Comparison of ENCODE assay signal across 21 mouse cellular contexts in the genomic region with DNA sequence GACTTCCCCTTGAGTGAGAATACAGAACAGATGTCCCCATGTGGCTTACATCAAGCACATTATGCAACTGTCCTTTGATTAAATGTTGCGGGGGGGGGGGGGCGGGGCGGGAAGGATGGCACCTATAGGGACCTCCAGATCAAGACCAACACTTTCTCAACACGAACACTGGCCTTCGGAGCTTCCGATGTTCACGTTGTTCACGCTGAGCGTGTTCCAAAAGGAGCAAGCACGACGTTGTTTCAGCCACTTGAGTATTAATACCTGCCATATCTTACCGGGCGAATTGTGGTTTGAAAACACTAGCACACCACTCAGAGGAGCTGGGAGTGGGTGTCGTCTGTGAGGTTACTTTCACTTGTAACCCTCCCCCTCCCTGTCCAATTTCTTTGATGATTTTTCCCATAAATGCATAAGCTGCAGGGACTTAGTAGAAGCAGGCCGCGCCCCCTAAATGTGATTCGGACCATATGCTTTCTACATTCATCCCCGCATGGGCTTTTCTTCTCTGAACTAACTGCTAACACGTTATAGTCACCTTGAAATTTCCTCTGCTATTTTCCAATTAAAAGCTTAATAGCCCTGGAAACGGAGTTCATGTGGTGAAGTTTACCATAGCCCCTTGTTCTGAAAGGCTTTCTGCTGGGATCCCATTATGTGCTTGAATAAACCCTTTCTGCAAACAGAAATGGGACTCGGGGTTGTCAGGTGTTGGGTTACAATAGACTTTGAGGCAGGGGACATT. TPM values are rescaled to one million over a fixed set of nuclear protein-coding genes. Genes with fewer than 3 reads are reported as not detected.
A peak's percentile ranks its signal among the peaks of the same experiment; 100 is the strongest.
DNase-seq lines count a peak whose midpoint lies in the region; ATAC-seq and TF ChIP-seq lines count a peak whose summit lies in the region.
"Had no signal": no experiment of that assay in that cellular context is flagged by ENCODE, and none has a peak within 500 bp of the region (broad histone marks: within the 10 kb centered on the region; RNA-seq: fewer than 3 reads in every experiment).

No protein-coding gene starts in this region.

- no peak for TF ChIP-seq CTCF in cerebellum, adult 2 months (IDR thresholded peaks at IDR 0.05; ENCODE audit: borderline replicate concordance, insufficient read depth, low read depth, low read length)

- H3K27ac ChIP-seq in hindbrain, embryonic 10.5 days: no peak overlapping the region
- no peak overlapping the region for H3K27ac ChIP-seq in hindbrain, embryonic 14.5 days
- H3K27ac ChIP-seq in neural tube, embryonic 15.5 days (replicated peaks): no peak overlapping the region
- no peak overlapping the region for H3K27ac ChIP-seq in forebrain, embryonic 15.5 days (replicated peaks)
- H3K27ac ChIP-seq in cerebellum, adult 2 months (ENCODE audit: insufficient read depth, low read length): no peak overlapping the region
- H3K27ac ChIP-seq: heart, adult 2 months; kidney, postnatal 0 days; limb, embryonic 13.5 days; neural tube, embryonic 13.5 days had no signal

- peaks cover 100% of the 10 kb centered on the region for H3K27me3 ChIP-seq in hindbrain, embryonic 10.5 days (ENCODE audit: insufficient read depth, poor library complexity, severe bottlenecking)
- H3K27me3 ChIP-seq in hindbrain, embryonic 14.5 days (ENCODE audit: control insufficient read depth, insufficient read depth, low read length): peaks cover 100% of the 10 kb centered on the region
- peaks cover 85% of the 10 kb centered on the region for H3K27me3 ChIP-seq in neural tube, embryonic 15.5 days (replicated peaks)
- peaks cover 62% of the 10 kb centered on the region for H3K27me3 ChIP-seq in forebrain, embryonic 15.5 days
- peaks cover 31% of the 10 kb centered on the region; the same call in 1 of the 2 replicates for H3K27me3 ChIP-seq in cerebellum, adult 2 months (ENCODE audit: control insufficient read depth, insufficient read depth, low read length)
- H3K27me3 ChIP-seq: CH12.LX had no signal

- H3K9ac ChIP-seq in hindbrain, embryonic 14.5 days: no peak overlapping the region
- H3K9ac ChIP-seq in neural tube, embryonic 15.5 days (replicated peaks): no peak overlapping the region
- no peak overlapping the region for H3K9ac ChIP-seq in forebrain, embryonic 15.5 days (replicated peaks)
- H3K9ac ChIP-seq: limb, embryonic 13.5 days; liver, postnatal 0 days; neural tube, embryonic 13.5 days had no signal

- no peak overlapping the region for H3K4me3 ChIP-seq in hindbrain, embryonic 10.5 days
- no peak overlapping the region for H3K4me3 ChIP-seq in hindbrain, embryonic 14.5 days (replicated peaks; ENCODE audit: low read length)
- no peak overlapping the region for H3K4me3 ChIP-seq in neural tube, embryonic 15.5 days (replicated peaks)
- no peak overlapping the region for H3K4me3 ChIP-seq in forebrain, embryonic 15.5 days
- H3K4me3 ChIP-seq in cerebellum, adult 2 months (replicated peaks; ENCODE audit: insufficient read depth, low read depth, low read length): no peak overlapping the region
- H3K4me3 ChIP-seq: heart, adult 2 months; limb, embryonic 13.5 days; neural tube, embryonic 13.5 days had no signal

- H3K9me3 ChIP-seq in hindbrain, embryonic 10.5 days: no peaks in the 10 kb centered on the region
- no peaks in the 10 kb centered on the region for H3K9me3 ChIP-seq in hindbrain, embryonic 14.5 days (ENCODE audit: control insufficient read depth, low read length)
- H3K9me3 ChIP-seq in neural tube, embryonic 15.5 days (replicated peaks): no peaks in the 10 kb centered on the region
- no peaks in the 10 kb centered on the region for H3K9me3 ChIP-seq in forebrain, embryonic 15.5 days
- H3K9me3 ChIP-seq: limb, embryonic 13.5 days; neural tube, embryonic 13.5 days had no signal

- WGBS in hindbrain, embryonic 10.5 days: under 1% methylated on average over 21 of the region's 21 CpGs
- under 1% methylated on average over 21 of the region's 21 CpGs for WGBS in hindbrain, embryonic 14.5 days
- 2% methylated on average over 21 of the region's 21 CpGs for WGBS in neural tube, embryonic 15.5 days
- WGBS in forebrain, embryonic 15.5 days: under 1% methylated on average over 21 of the region's 21 CpGs
- WGBS in cerebellum, adult 2 months: 3% methylated on average over 21 of the region's 21 CpGs

- H3K4me2 ChIP-seq in hindbrain, embryonic 14.5 days (replicated peaks): no peak overlapping the region
- H3K4me2 ChIP-seq in neural tube, embryonic 15.5 days: no peak overlapping the region
- H3K4me2 ChIP-seq in forebrain, embryonic 15.5 days (replicated peaks): 0 out of 2 replicates have a peak overlapping the region, but pooled peaks have one; percentile 7
- H3K4me2 ChIP-seq: limb, embryonic 13.5 days; neural tube, embryonic 13.5 days had no signal

- DNase-seq in hindbrain, embryonic 10.5 days (ENCODE audit: low spot score): peak; percentile 32
- DNase-seq in hindbrain, embryonic 14.5 days (ENCODE audit: low spot score): no peak
- peak; percentile 43 for DNase-seq in neural tube, embryonic 10.5 days (ENCODE audit: extremely low spot score, low spot score)
- no peak for DNase-seq in cerebellum, adult 2 months
- no peak for DNase-seq in urinary bladder, postnatal 10 days (ENCODE audit: low spot score)
- DNase-seq in lung, adult 18-20 months: no peak
- DNase-seq: cerebellum, postnatal 25 days; gastrocnemius, postnatal 10 days; heart, adult 2 months; kidney, adult 11 months; liver, postnatal 0 days; lung, postnatal 36 days had no signal

- H3K4me1 ChIP-seq in hindbrain, embryonic 10.5 days (replicated peaks): peaks cover 50% of the 10 kb centered on the region
- peaks cover 16% of the 10 kb centered on the region; the same call in 1 of the 2 replicates for H3K4me1 ChIP-seq in hindbrain, embryonic 14.5 days (replicated peaks; ENCODE audit: control insufficient read depth, insufficient read depth, low read length)
- peaks cover 23% of the 10 kb centered on the region for H3K4me1 ChIP-seq in neural tube, embryonic 15.5 days
- peaks cover 54% of the 10 kb centered on the region for H3K4me1 ChIP-seq in forebrain, embryonic 15.5 days
- no peaks in the 10 kb centered on the region for H3K4me1 ChIP-seq in cerebellum, adult 2 months (ENCODE audit: control insufficient read depth, insufficient read depth, low read length)

- TF ChIP-seq POLR2A in cerebellum, adult 2 months (IDR thresholded peaks at IDR 0.05; ENCODE audit: borderline replicate concordance, insufficient read depth, low read length): no peak

- H3K36me3 ChIP-seq in hindbrain, embryonic 10.5 days: no peaks in the 10 kb centered on the region
- H3K36me3 ChIP-seq in hindbrain, embryonic 14.5 days (replicated peaks; ENCODE audit: control insufficient read depth, insufficient read depth): no peaks in the 10 kb centered on the region
- no peaks in the 10 kb centered on the region for H3K36me3 ChIP-seq in neural tube, embryonic 15.5 days
- H3K36me3 ChIP-seq in forebrain, embryonic 15.5 days: no peaks in the 10 kb centered on the region
- H3K36me3 ChIP-seq: limb, embryonic 13.5 days; neural tube, embryonic 13.5 days had no signal

- ATAC-seq in hindbrain, embryonic 14.5 days (ENCODE audit: low FRiP score): no peak
- no peak for ATAC-seq in neural tube, embryonic 15.5 days (ENCODE audit: low FRiP score)
- no peak for ATAC-seq in forebrain, embryonic 15.5 days (replicated peaks)
- ATAC-seq: hindbrain, embryonic 16.5 days; liver, postnatal 0 days had no signal

RNA-seq across cellular contexts. Expression of gene Dmrt3, which starts 2.5 kb away (rescaled TPM):
- 0.26 and 1.3 TPM in 2 replicates for polyA plus RNA-seq in hindbrain, embryonic 10.5 days (2016; fragmentation: Nextera tagmentation; extraction: Ambion mirVana)
- polyA plus RNA-seq in hindbrain, embryonic 14.5 days (2014; fragmentation: Nextera tagmentation; extraction: Ambion mirVana): 0.80 and 0.86 TPM in 2 replicates
- polyA plus RNA-seq in neural tube, embryonic 15.5 days (2015; fragmentation: Nextera tagmentation; extraction: Ambion mirVana): 1.8 and 1.9 TPM in 2 replicates
- polyA plus RNA-seq in forebrain, embryonic 15.5 days (2015; fragmentation: Nextera tagmentation; extraction: Ambion mirVana): 3.1 and 5.5 TPM in 2 replicates
- 0.19 and 0.33 TPM in 2 replicates for polyA plus RNA-seq in cerebellum, adult 2 months (2012; rRNA removed)
- polyA plus RNA-seq: frontal cortex, adult 2 months; heart, postnatal 0 days; liver, postnatal 0 days had no signal

Comparison
In these comparisons a context has a peak if more than half of its experiments do, and no peak if none do; other contexts are left out.
1. DNase-seq: peak in hindbrain, embryonic 10.5 days (single experiment) and neural tube, embryonic 10.5 days (single experiment); none in hindbrain, embryonic 14.5 days (single experiment), cerebellum, adult 2 months (0 of 2), urinary bladder, postnatal 10 days (single experiment) and lung, adult 18-20 months (0 of 2).